Mouse (Mus musculus): ENCODE measurements around the gene Rrnad1. TPM values are rescaled to one million over a fixed set of nuclear protein-coding genes. Genes with fewer than 3 reads are reported as not detected.

The Rrnad1 gene
- total RNA-seq (2023): 28.8 TPM

DNA sequence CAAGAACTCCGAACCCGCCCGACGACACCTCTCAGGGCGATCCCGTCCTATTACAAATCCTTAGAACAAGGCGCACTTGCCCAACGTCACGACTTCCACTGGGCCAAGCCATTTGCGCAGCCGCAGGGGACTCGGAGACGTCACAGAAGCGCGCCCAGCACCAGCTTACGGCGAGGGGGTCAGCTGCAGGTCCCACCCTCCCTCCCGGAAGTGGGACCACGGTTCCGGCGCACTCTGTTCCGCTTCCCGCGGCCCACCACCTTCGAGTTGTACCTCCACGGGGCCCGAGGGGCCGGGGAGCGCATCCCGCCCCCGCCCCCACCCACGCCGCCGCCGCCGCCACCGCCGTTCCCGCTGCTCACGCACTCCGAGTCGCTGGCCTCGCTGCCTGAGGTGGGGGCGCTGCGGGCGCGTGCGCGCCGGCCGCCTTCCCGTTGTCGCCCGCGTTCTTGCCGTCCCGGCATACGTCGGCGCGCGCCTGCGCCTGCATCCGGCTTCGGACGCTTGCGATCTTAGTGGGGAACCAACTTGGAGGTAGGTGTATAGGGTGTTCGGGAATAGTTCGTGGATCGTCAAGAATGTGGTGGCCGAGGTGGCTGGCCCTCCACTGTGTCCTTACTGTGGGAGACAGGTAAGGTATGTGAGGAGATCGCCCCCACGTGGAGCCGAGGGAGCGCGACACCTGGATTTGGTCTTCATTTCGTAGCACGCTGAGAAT lies at the start of gene Rrnad1, which contains the start of gene Isg20l2:
Gene Rrnad1 (minus strand): TSS at position 640 of the 718 bp plus-strand sequence.
Gene Isg20l2 (plus strand): TSS at position 237 of the 718 bp plus-strand sequence.

GRCm38 (mm10) chr3:87970939-87971488 lies 40.5 kb upstream of the Rrnad1 start, which contains the start of gene Nes:
Gene Nes (plus strand): TSS chr3:87971078.

GRCm38 (mm10) chr3:87948378-87949265 lies 18.1 kb upstream of the Rrnad1 start, which contains the start of gene Crabp2:
Gene Crabp2 (plus strand): TSS chr3:87948666.

DNA sequence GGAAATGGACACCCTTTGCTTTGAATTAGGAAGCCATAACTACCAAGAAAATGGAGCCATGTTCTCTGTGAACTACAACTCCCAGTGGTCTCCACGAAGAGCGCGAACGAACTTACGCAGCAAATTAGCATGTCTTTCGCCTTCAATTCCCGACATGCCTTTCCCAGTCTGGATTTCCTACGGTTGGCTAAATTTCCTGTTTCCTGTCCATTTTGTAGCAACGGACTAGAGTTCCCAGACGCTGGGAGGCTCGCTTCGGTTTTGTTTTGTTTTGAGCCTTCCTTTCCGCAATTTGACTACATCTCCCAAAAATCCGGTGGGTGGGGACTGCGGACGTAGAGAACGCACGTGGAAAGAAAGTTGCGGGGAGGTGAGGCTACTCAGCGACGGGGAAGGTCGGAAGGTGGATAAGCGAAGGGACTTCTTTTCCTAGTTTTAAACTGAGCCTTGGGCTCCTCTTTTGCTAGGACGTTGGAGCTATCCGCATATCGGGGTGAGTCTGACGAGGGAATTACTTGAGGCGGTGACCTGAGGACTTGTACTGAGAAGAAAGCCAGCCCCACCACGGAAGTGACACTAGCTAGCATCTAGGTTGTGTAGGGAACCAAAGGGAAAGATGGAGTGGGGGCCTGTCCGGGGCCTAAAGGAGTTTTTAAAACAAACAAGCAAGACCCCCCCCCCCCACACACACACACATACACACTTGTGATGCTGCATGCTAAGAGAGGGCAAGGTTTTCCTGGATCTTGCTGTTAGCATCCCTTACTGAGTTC lies 11.0 kb downstream of the Rrnad1 start, which contains the start of gene Mrpl24:
Gene Mrpl24 (plus strand): TSS at position 171 of the 773 bp plus-strand sequence.

DNA sequence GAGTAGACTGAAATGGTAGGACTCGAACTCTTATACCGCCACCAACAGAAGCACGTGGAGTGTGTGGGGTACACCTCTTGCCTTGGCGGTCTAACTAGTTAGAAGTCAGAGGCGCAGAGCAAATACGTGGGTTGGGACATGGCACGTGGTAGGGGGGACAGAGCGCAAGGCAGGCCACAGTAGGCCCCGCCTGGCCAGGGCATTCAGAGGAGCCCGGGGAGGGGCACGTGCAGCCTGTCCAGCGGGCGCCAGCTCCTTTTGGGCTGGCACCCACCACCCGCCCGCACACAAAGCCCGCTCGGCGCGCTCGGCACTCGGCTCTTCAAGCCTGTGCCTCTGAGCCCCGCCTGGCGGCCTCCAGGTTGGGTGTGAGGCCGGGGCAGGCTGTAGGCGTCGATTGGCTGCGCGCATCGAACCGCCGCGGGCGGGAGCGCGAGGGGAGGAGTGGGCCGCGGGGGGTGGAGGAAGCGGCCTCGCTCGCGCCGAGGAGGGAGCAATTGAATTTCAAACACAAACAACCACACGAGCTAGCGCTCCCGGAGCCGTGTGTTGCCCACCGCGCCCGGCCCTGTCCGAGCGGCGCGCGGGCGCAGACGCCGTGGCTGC lies 24.5 kb downstream of the Rrnad1 start, which contains the start of gene Hdgf:
Gene Hdgf (plus strand): TSS at position 442 of the 606 bp plus-strand sequence.

DNA sequence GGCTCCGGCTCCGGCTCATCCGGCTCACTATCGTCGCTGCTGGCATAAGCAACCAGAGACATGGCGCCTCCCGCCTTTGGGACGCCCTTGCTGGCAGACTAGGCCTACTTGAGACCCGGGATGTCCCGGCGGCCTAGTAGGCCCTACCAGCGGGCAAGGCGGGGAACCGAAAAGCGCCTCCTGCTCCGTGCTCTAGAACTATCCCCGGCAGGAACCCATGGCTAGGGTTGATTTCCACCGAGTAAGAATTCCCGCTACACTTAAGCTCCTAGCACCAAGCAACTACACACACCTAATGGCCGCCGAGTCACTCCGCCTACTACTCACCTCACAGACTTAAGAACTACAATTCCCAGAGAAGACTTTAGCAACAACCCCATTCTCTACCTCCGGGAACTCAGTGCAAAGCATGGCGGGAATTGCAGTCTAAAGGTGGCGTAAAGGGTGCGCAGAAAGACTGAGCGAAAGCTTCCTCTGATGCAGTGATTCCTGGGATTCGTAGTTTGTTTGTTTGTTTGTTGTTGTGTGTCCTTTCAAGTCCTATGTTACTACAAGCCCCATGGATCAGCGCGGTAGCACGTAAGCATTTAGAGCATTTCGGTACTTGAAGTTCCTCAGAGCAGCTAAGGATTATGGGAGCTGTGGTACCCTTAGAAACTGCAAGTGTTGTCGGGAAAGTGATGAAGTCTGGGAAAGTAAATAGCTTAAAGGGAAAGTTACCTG lies 45.1 kb downstream of the Rrnad1 start, which contains the start of gene Prcc:
Gene Prcc (minus strand): TSS at position 328 of the 723 bp plus-strand sequence.

Other genes with a start within 250 kb of the Rrnad1 start
- gene Lrrc71, start 182.1 kb downstream of the Rrnad1 start, total RNA-seq (2023): 0.88 TPM
- not detected for gene Ntrk1, start 135.6 kb downstream of the Rrnad1 start, total RNA-seq (2023)
- gene Insrr, start 133.8 kb downstream of the Rrnad1 start, total RNA-seq (2023): not detected
- gene Pear1, start 106.4 kb downstream of the Rrnad1 start, total RNA-seq (2023): 23.8 TPM
- 400 TPM for gene Sh2d2a, start 84.0 kb downstream of the Rrnad1 start, total RNA-seq (2023)
- gene Prcc, start 45.1 kb downstream of the Rrnad1 start, total RNA-seq (2023): 64.7 TPM
- 75.2 TPM for gene Hdgf, start 24.4 kb downstream of the Rrnad1 start, total RNA-seq (2023)
- 142 TPM for gene Mrpl24, start 11.2 kb downstream of the Rrnad1 start, total RNA-seq (2023)
- gene Isg20l2, start 403 bp downstream of the Rrnad1 start, total RNA-seq (2023): 65.7 TPM
- not detected for gene Crabp2, start 17.9 kb upstream of the Rrnad1 start, total RNA-seq (2023)
- gene Nes, start 40.4 kb upstream of the Rrnad1 start, total RNA-seq (2023): 0.59 TPM
- not detected for gene Bcan, start 69.5 kb upstream of the Rrnad1 start, total RNA-seq (2023)
- not detected for gene Hapln2, start 96.9 kb upstream of the Rrnad1 start, total RNA-seq (2023)
- gene Gpatch4, start 112.4 kb upstream of the Rrnad1 start, total RNA-seq (2023): 19.1 TPM
- 23.4 TPM for gene Naxe, start 127.8 kb upstream of the Rrnad1 start, total RNA-seq (2023)
- gene Ttc24, start 147.6 kb upstream of the Rrnad1 start, total RNA-seq (2023): not detected
- 0.44 TPM for gene Iqgap3, start 151.3 kb upstream of the Rrnad1 start, total RNA-seq (2023)
- 452 TPM for gene Mef2d, start 211.7 kb upstream of the Rrnad1 start, total RNA-seq (2023)

Data from CD4-positive naive resting alpha-beta T cell, adult 76 days (primary cell).